In the genomic region with DNA sequence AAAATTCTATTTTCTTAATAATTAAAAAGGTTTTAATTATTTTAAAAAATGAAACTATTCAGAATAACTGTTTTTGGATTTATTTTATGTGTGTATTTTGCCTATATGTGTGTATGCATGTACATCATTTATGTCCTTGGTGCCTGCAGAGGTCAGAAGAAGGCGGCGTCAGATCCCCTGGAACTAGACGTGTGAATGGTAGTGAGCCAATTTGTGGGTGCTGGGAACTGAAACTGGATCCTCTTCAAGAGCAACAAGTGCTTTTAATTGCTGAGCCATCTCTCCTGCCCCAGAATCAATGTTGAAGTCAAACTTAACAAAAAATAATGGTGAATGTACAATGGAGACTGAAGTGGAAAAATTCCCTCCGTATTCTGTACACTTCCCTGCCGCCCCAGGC, we compare ENCODE assay signal across 22 mouse cellular contexts.
DNase-seq lines count a peak whose midpoint lies in the region; ATAC-seq and TF ChIP-seq lines count a peak whose summit lies in the region.
"Had no signal": no experiment of that assay in that cellular context is flagged by ENCODE, and none has a peak within 500 bp of the region (broad histone marks: within the 10 kb centered on the region; RNA-seq: fewer than 3 reads in every experiment).

No protein-coding gene starts in this region.

- ATAC-seq in heart, postnatal 0 days (ENCODE audit: insufficient read depth, low read depth) = no peak
- ATAC-seq in stomach, embryonic 14.5 days (ENCODE audit: insufficient number of reproducible peaks, insufficient read depth, low FRiP score, low read depth) = no peak
- no peak for ATAC-seq in stomach, postnatal 0 days (ENCODE audit: low FRiP score, low TSS enrichment)
- ATAC-seq: forebrain, embryonic 14.5 days; hindbrain, postnatal 0 days; intestine, embryonic 16.5 days had no signal

- no peak overlapping the region for H3K4me2 ChIP-seq in heart, postnatal 0 days (ENCODE audit: low read depth, low read length)
- no peak overlapping the region for H3K4me2 ChIP-seq in stomach, embryonic 14.5 days (replicated peaks; ENCODE audit: low read depth, low read length)
- no peak overlapping the region for H3K4me2 ChIP-seq in stomach, postnatal 0 days (replicated peaks; ENCODE audit: low read depth)
- H3K4me2 ChIP-seq: embryonic facial prominence, embryonic 12.5 days; midbrain, embryonic 12.5 days; neural tube, embryonic 15.5 days had no signal

- H3K27ac ChIP-seq in gastrocnemius, adult 2 months = peak overlapping the region; percentile 76
- peak overlapping the region; percentile 74 for H3K27ac ChIP-seq in heart, postnatal 0 days (ENCODE audit: low read depth)
- H3K27ac ChIP-seq in stomach, embryonic 14.5 days (ENCODE audit: low read length) = peak overlapping the region; percentile 44; the same call in 1 of the 2 replicates
- no peak overlapping the region for H3K27ac ChIP-seq in stomach, postnatal 0 days (replicated peaks)
- H3K27ac ChIP-seq: embryonic facial prominence, embryonic 12.5 days; hindbrain, postnatal 0 days; midbrain, embryonic 12.5 days; neural tube, embryonic 15.5 days had no signal

- no peak for TF ChIP-seq EP300 in heart, postnatal 0 days (IDR thresholded peaks at IDR 0.05; ENCODE audit: low read depth)
- TF ChIP-seq EP300 in stomach, postnatal 0 days (optimal IDR thresholded peaks at IDR 0.05) = no peak

- H3K4me3 ChIP-seq in gastrocnemius, adult 2 months = no peak overlapping the region; the same call in 1 of the 2 replicates
- H3K4me3 ChIP-seq in heart, postnatal 0 days (ENCODE audit: low read depth, low read length) = no peak overlapping the region
- H3K4me3 ChIP-seq in stomach, embryonic 14.5 days (ENCODE audit: low read depth, low read length) = no peak overlapping the region
- no peak overlapping the region for H3K4me3 ChIP-seq in stomach, postnatal 0 days (ENCODE audit: low read depth, low read length)
- H3K4me3 ChIP-seq: embryonic facial prominence, embryonic 12.5 days; erythroblast, embryonic 14.5 days; midbrain, embryonic 12.5 days; neural tube, embryonic 15.5 days had no signal

- H3K9ac ChIP-seq in heart, postnatal 0 days (replicated peaks; ENCODE audit: low read depth, low read length) = no peak overlapping the region
- no peak overlapping the region for H3K9ac ChIP-seq in stomach, embryonic 14.5 days (replicated peaks; ENCODE audit: low read depth, low read length)
- H3K9ac ChIP-seq in stomach, postnatal 0 days (ENCODE audit: low read length) = no peak overlapping the region
- H3K9ac ChIP-seq: embryonic facial prominence, embryonic 12.5 days; midbrain, embryonic 12.5 days; neural tube, embryonic 15.5 days had no signal

- peak; percentile 34 for DNase-seq in gastrocnemius, adult 2 months
- DNase-seq in gastrocnemius, postnatal 36 days = no peak
- DNase-seq in heart, postnatal 0 days (ENCODE audit: low spot score) = no peak
- no peak for DNase-seq in heart, adult 8-10 months (ENCODE audit: low spot score)
- DNase-seq in stomach, postnatal 0 days (ENCODE audit: low spot score) = no peak
- DNase-seq in layer of hippocampus, adult 9-10 months (ENCODE audit: low spot score) = no peak
- DNase-seq: adrenal gland, adult 2 months; cerebellum, adult 18-20 months; cerebellum, postnatal 14 days; kidney, postnatal 14 days; lung, postnatal 10 days; right cerebral cortex, adult 18-20 months; right cerebral cortex, postnatal 4 days; thymus, postnatal 25 days had no signal

- no peaks in the 10 kb centered on the region for H3K4me1 ChIP-seq in heart, postnatal 0 days (ENCODE audit: control insufficient read depth, insufficient read depth)
- H3K4me1 ChIP-seq in stomach, embryonic 14.5 days (ENCODE audit: control insufficient read depth, insufficient read depth, low read length) = no peaks in the 10 kb centered on the region
- H3K4me1 ChIP-seq in stomach, postnatal 0 days (replicated peaks; ENCODE audit: control insufficient read depth, insufficient read depth) = no peaks in the 10 kb centered on the region
- H3K4me1 ChIP-seq: midbrain, embryonic 12.5 days; neural tube, embryonic 15.5 days had no signal

- intact Hi-C loops in gastrocnemius, adult 2 months (cut with DNase I) = no loop called here
- intact Hi-C loops in gastrocnemius, postnatal 36 days (cut with DNase I) = no loop called here

- H3K9me3 ChIP-seq in heart, postnatal 0 days (replicated peaks; ENCODE audit: control insufficient read depth, low read length) = 0 out of 2 replicates have a peak, but pooled peaks cover 16% of the 10 kb centered on the region
- H3K9me3 ChIP-seq in stomach, embryonic 14.5 days (ENCODE audit: control insufficient read depth, low read depth, low read length) = no peaks in the 10 kb centered on the region
- no peaks in the 10 kb centered on the region for H3K9me3 ChIP-seq in stomach, postnatal 0 days (ENCODE audit: control insufficient read depth, low read length)
- H3K9me3 ChIP-seq: embryonic facial prominence, embryonic 12.5 days; midbrain, embryonic 12.5 days; neural tube, embryonic 15.5 days had no signal

- WGBS in heart, postnatal 0 days = 78% methylated on average over 5 of the region's 5 CpGs
- WGBS in stomach, embryonic 14.5 days = 88% methylated on average over 5 of the region's 5 CpGs
- WGBS in stomach, postnatal 0 days = 80% methylated on average over 5 of the region's 5 CpGs

- no peaks in the 10 kb centered on the region for H3K36me3 ChIP-seq in heart, postnatal 0 days (replicated peaks; ENCODE audit: control insufficient read depth, insufficient read depth, low read length)
- H3K36me3 ChIP-seq in stomach, embryonic 14.5 days (ENCODE audit: control insufficient read depth, insufficient read depth, low read length) = no peaks in the 10 kb centered on the region
- H3K36me3 ChIP-seq in stomach, postnatal 0 days (ENCODE audit: control insufficient read depth, insufficient read depth, low read length) = no peaks in the 10 kb centered on the region
- H3K36me3 ChIP-seq: embryonic facial prominence, embryonic 12.5 days; midbrain, embryonic 12.5 days; neural tube, embryonic 15.5 days had no signal

- no peaks in the 10 kb centered on the region for H3K27me3 ChIP-seq in heart, postnatal 0 days (ENCODE audit: control insufficient read depth, insufficient read depth, low read length)
- no peaks in the 10 kb centered on the region for H3K27me3 ChIP-seq in stomach, embryonic 14.5 days (ENCODE audit: control insufficient read depth, insufficient read depth, low read length)
- H3K27me3 ChIP-seq in stomach, postnatal 0 days (ENCODE audit: control insufficient read depth, insufficient read depth, low read length) = no peaks in the 10 kb centered on the region
- H3K27me3 ChIP-seq: embryonic facial prominence, embryonic 12.5 days; midbrain, embryonic 12.5 days; neural tube, embryonic 15.5 days had no signal

- no peak for TF ChIP-seq CTCF in gastrocnemius, adult 2 months (IDR thresholded peaks at IDR 0.05)
- TF ChIP-seq CTCF in heart, postnatal 0 days (IDR thresholded peaks at IDR 0.05; ENCODE audit: low read depth) = no peak
- no peak for TF ChIP-seq CTCF in stomach, postnatal 0 days (IDR thresholded peaks at IDR 0.05; ENCODE audit: low read depth)
